Mouse (Mus musculus): ENCODE data around the gene Mical2. TPM values are rescaled to one million over a fixed set of nuclear protein-coding genes. Genes with fewer than 3 reads are reported as not detected.
A peak's percentile ranks its signal among the peaks of the same experiment; 100 is the strongest.

The Mical2 gene
- polyA plus RNA-seq, 2 experiments: 5.0 to 7.5 TPM

GRCm38 (mm10) chr7:112185226-112185745, 40.4 kb upstream of the Mical2 start:
- 65% methylated on average over 9 of the region's 9 CpGs for WGBS
- Histone ChIP-seq H3K27ac (replicated peaks; ENCODE audit: low read depth, low read length) (no peak overlapping the region), H3K4me1 (ENCODE audit: control insufficient read depth, insufficient read depth, low read length) (peaks cover 21% of the 10 kb centered on the region), H3K4me2 (replicated peaks; ENCODE audit: low read depth, low read length, severe bottlenecking) (no peak overlapping the region), H3K27me3 (ENCODE audit: control insufficient read depth, insufficient read depth, low read length) (no peaks in the 10 kb centered on the region), H3K4me3 (replicated peaks; ENCODE audit: low read length) (no peak overlapping the region), H3K9ac (ENCODE audit: low read depth, low read length, severe bottlenecking) (no peak overlapping the region), H3K36me3 (ENCODE audit: control insufficient read depth, insufficient read depth, low read length) (no peaks in the 10 kb centered on the region), H3K9me3 (ENCODE audit: control insufficient read depth, low read length) (no peaks in the 10 kb centered on the region)
- no peak for DNase-seq (ENCODE audit: low spot score)
- ATAC-seq (ENCODE audit: low FRiP score, low read depth): no peak
- no peak for TF ChIP-seq POLR2A (IDR thresholded peaks at IDR 0.05; ENCODE audit: borderline replicate concordance, extremely low read depth, insufficient read depth, insufficient read length)

GRCm38 (mm10) chr7:112186871-112187270, 38.8 kb upstream of the Mical2 start:
- WGBS: 50% methylated on average over 7 of the region's 7 CpGs
- ATAC-seq (ENCODE audit: low FRiP score, low read depth): no peak

GRCm38 (mm10) chr7:112187536-112188459, 37.9 kb upstream of the Mical2 start:
- Histone ChIP-seq H3K9me3 (ENCODE audit: control insufficient read depth, low read length) (no peaks in the 10 kb centered on the region), H3K9ac (ENCODE audit: low read depth, low read length, severe bottlenecking) (no peak overlapping the region), H3K27me3 (ENCODE audit: control insufficient read depth, insufficient read depth, low read length) (no peaks in the 10 kb centered on the region), H3K4me3 (replicated peaks; ENCODE audit: low read length) (no peak overlapping the region), H3K4me1 (ENCODE audit: control insufficient read depth, insufficient read depth, low read length) (peaks cover 33% of the 10 kb centered on the region), H3K4me2 (replicated peaks; ENCODE audit: low read depth, low read length, severe bottlenecking) (no peak overlapping the region), H3K27ac (replicated peaks; ENCODE audit: low read depth, low read length) (no peak overlapping the region), H3K36me3 (ENCODE audit: control insufficient read depth, insufficient read depth, low read length) (no peaks in the 10 kb centered on the region)
- DNase-seq (ENCODE audit: low spot score) (no peak), ATAC-seq (ENCODE audit: low FRiP score, low read depth) (no peak)
- 36% methylated on average over 13 of the region's 13 CpGs for WGBS
- no peak for TF ChIP-seq POLR2A (IDR thresholded peaks at IDR 0.05; ENCODE audit: borderline replicate concordance, extremely low read depth, insufficient read depth, insufficient read length)

More at GRCm38 (mm10) chr7:112186871-112187270, 38.8 kb upstream of the Mical2 start:
- Histone ChIP-seq H3K4me1 (ENCODE audit: control insufficient read depth, insufficient read depth, low read length) (peaks cover 24% of the 10 kb centered on the region), H3K36me3 (ENCODE audit: control insufficient read depth, insufficient read depth, low read length) (no peaks in the 10 kb centered on the region), H3K9ac (ENCODE audit: low read depth, low read length, severe bottlenecking) (no peak overlapping the region), H3K4me3 (replicated peaks; ENCODE audit: low read length) (no peak overlapping the region), H3K27me3 (ENCODE audit: control insufficient read depth, insufficient read depth, low read length) (no peaks in the 10 kb centered on the region), H3K27ac (replicated peaks; ENCODE audit: low read depth, low read length) (no peak overlapping the region), H3K9me3 (ENCODE audit: control insufficient read depth, low read length) (no peaks in the 10 kb centered on the region), H3K4me2 (replicated peaks; ENCODE audit: low read depth, low read length, severe bottlenecking) (no peak overlapping the region)
- no peak for DNase-seq (ENCODE audit: low spot score)
- no peak for TF ChIP-seq POLR2A (IDR thresholded peaks at IDR 0.05; ENCODE audit: borderline replicate concordance, extremely low read depth, insufficient read depth, insufficient read length)

- ATAC-seq (ENCODE audit: low FRiP score, low read depth): peak; percentile 87
- DNase-seq (ENCODE audit: low spot score): peak; percentile 63
- 0 out of 2 replicates have a peak overlapping the region, but pooled peaks have one; percentile 33 for H3K27ac ChIP-seq (replicated peaks; ENCODE audit: low read depth, low read length)
Observed at GRCm38 (mm10) chr7:112192237-112192636, 33.4 kb upstream of the Mical2 start.

GRCm38 (mm10) chr7:112192778-112193177, 32.9 kb upstream of the Mical2 start:
- WGBS: 83% methylated on average over 5 of the region's 5 CpGs
- no peak for DNase-seq (ENCODE audit: low spot score)

More at GRCm38 (mm10) chr7:112192237-112192636, 33.4 kb upstream of the Mical2 start:
- Histone ChIP-seq H3K9ac (ENCODE audit: low read depth, low read length, severe bottlenecking) (0 out of 2 replicates have a peak overlapping the region, but pooled peaks have one; percentile 12), H3K36me3 (ENCODE audit: control insufficient read depth, insufficient read depth, low read length) (no peaks in the 10 kb centered on the region), H3K4me1 (ENCODE audit: control insufficient read depth, insufficient read depth, low read length) (peaks cover 25% of the 10 kb centered on the region), H3K27me3 (ENCODE audit: control insufficient read depth, insufficient read depth, low read length) (no peaks in the 10 kb centered on the region), H3K9me3 (ENCODE audit: control insufficient read depth, low read length) (no peaks in the 10 kb centered on the region), H3K4me3 (replicated peaks; ENCODE audit: low read length) (no peak overlapping the region), H3K4me2 (replicated peaks; ENCODE audit: low read depth, low read length, severe bottlenecking) (no peak overlapping the region)
- no peak for TF ChIP-seq POLR2A (IDR thresholded peaks at IDR 0.05; ENCODE audit: borderline replicate concordance, extremely low read depth, insufficient read depth, insufficient read length)
- WGBS: 25% methylated on average over 4 of the region's 4 CpGs

More at GRCm38 (mm10) chr7:112192778-112193177, 32.9 kb upstream of the Mical2 start:
- H3K4me2 ChIP-seq (replicated peaks; ENCODE audit: low read depth, low read length, severe bottlenecking): no peak overlapping the region
- H3K4me3 ChIP-seq (replicated peaks; ENCODE audit: low read length): no peak overlapping the region
- H3K36me3 ChIP-seq (ENCODE audit: control insufficient read depth, insufficient read depth, low read length): no peaks in the 10 kb centered on the region
- H3K9ac ChIP-seq (ENCODE audit: low read depth, low read length, severe bottlenecking): no peak overlapping the region
- no peaks in the 10 kb centered on the region for H3K9me3 ChIP-seq (ENCODE audit: control insufficient read depth, low read length)
- H3K27me3 ChIP-seq (ENCODE audit: control insufficient read depth, insufficient read depth, low read length): no peaks in the 10 kb centered on the region
- H3K4me1 ChIP-seq (ENCODE audit: control insufficient read depth, insufficient read depth, low read length): peaks cover 23% of the 10 kb centered on the region
- ATAC-seq (ENCODE audit: low FRiP score, low read depth): no peak
- no peak for TF ChIP-seq POLR2A (IDR thresholded peaks at IDR 0.05; ENCODE audit: borderline replicate concordance, extremely low read depth, insufficient read depth, insufficient read length)
- no peak overlapping the region for H3K27ac ChIP-seq (replicated peaks; ENCODE audit: low read depth, low read length)

Measured in limb, embryonic 14.5 days (tissue).